Mouse (Mus musculus) embryonic fibroblast, embryonic 13.5 days (primary cell): ENCODE results near the gene Fchsd2.

Experiments used
- CTCF ChIP-seq: IDR thresholded peaks from 2 replicates; pipeline ENCODE4 v1.5.1; 2011; ENCODE audit warnings: mild to moderate bottlenecking, control low read depth, low read length, moderate library complexity, borderline replicate concordance; ENCODE audit not compliant: insufficient read depth
- POLR2A ChIP-seq: IDR thresholded peaks from 2 replicates; pipeline ENCODE4 v1.6.1; 2011; ENCODE audit warnings: low read depth, mild to moderate bottlenecking, control low read depth, low read length, moderate library complexity

- no peak for TF ChIP-seq CTCF
- TF ChIP-seq POLR2A: no peak
These were observed 71.2 kb downstream of the Fchsd2 start for GRCm38 (mm10) chr7:101163878-101164277.
